Mouse (Mus musculus): Measurements from ENCODE around the gene Dbp.

- TF ChIP-seq CTCF (IDR thresholded peaks at IDR 0.05; ENCODE audit: control insufficient read depth, insufficient read depth, insufficient read length) (no peak), MYOD1 (IDR thresholded peaks at IDR 0.05; ENCODE audit: control insufficient read depth, insufficient read length, low read depth) (no peak), USF1 (IDR thresholded peaks at IDR 0.05; ENCODE audit: low read depth) (no peak), MAX (IDR thresholded peaks at IDR 0.05) (no peak), MYOG (IDR thresholded peaks at IDR 0.05; ENCODE audit: control insufficient read depth, extremely low read depth, insufficient read length) (no peak), CEBPB (IDR thresholded peaks at IDR 0.05; ENCODE audit: low read depth) (no peak)
Measured at GRCm38 (mm10) chr7:45666161-45666560, 38.7 kb upstream of the Dbp start, which contains the start of gene Fut2.

Measured in C2C12 (cell line).